Mouse (Mus musculus): ENCODE data around the gene Zfp882. TPM values are rescaled to one million over a fixed set of nuclear protein-coding genes. Genes with fewer than 3 reads are reported as not detected.

The Zfp882 gene
- 6.8 TPM for polyA plus RNA-seq (2017; shearing (Covaris generic))

DNA sequence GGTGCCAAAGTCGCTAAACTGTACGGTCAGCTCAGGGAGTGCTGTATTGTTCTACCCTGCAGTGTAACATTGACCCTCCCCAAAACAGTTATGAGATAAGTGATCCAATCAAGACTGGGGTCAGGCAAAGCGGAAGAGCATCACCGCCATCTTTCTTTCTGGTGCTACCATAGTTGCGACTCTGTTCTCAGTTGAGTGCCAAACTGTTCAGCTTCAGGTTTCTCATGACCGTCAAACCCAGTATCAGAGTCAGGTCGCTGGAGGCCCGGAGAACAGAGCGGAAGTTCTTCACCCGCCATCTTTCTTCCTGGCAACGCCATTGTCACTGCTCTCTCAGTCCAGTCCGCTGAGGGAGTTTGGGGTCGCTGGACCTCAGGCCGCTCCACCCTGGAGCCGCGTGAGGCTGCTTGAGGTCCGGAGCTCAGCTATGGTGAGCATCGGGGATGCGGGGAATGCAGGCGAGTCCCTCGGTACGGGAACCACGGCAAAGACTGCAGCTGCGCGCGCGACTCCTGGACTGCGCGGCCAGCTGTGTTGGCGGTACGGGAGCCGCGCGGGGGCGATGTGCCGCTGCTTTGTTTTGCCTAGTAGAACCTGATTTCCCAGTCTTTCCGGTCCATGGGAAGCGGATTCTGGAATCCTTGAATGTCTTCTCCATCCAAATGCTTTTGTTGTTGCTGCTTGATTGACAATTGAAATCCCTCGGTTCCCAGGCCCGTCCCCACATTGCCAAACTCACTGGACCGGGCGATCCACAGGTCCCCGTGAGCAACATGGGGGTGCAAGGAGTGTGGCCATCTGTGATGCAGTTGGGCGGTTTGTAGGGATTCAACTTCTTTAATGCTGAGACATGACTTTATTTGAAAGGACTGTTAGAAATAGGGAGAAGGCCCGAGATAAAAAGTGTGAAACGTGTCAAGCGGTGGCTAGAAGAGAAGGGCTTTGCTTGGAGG, at the start of gene Zfp882, which contains the start of gene Zfp617:
Gene Zfp882 (plus strand): TSS at position 300 of the 953 bp plus-strand sequence.
Gene Zfp617 (plus strand): TSS at position 327 of the 953 bp plus-strand sequence.

DNA sequence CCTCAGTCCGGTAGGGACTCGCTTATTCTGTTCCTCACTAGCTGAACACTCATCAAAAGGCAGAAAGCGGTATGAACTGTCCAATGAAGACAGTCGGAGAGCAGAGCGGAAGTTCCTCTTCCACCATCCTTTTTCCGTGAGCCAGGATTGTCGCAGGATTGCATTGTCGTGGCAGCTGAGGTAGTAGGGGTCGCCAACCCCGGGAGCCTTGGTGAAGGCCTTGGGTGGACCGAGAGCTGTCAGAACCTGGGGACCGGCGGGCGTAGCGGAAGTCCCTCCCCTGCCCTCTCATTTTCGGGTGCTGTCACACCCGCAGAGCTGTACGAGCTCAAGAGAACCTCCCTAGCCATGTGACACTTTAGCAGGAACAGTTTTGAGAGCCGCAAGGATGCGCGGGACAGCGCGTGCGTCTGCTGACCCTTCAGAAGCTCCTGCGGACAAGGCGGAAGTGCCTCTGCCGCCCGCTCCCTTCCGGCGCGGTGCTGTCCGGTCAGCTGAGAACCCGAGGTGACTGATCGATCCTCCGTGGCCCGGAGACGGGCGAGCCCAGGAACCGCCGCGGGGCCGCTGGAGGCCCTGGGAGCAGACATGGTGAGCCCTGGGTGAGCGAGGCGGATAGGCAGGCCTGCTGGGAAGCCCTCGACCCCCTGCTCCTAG, 26.7 kb upstream of the Zfp882 start, which contains the start of gene Zfp709:
Gene Zfp709 (plus strand): TSS at position 402 of the 657 bp plus-strand sequence.

DNA sequence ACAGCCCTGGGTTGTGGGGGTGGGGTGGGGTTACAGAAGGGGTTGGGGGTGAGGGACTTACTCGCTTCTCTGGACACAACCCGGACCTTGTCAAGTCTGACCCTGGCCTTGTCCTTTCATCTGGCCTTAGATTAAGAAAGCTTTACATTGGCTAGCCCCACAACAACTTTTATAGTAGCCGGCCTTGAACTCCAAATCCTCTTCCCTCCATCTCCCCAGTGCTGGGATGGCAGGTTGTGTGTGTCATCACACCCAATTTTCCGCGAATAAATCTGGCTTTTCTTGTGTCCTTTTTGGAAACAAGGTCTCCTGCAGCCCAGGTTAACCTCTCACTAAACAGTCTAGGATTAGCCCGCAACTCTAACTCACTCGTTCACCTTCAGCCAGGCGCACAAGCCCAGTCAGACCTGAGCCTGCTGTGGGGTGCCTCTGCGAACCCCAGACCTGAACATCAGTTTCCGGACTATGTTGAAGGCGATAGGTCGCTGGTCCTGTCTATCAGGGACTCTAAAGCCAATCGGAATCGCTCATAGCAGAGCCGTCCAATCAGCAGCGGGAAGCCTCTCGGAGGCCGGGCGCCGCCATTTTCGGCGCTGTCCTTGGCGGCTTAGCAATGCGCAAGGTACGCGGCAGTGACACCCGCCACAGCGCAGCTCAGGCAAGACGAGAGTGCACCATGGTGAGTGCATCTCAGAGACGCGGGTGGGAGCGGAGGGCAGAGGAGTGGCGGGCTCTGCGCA, 42.2 kb downstream of the Zfp882 start, which contains the start of gene Zfp961:
Gene Zfp961 (plus strand): TSS at position 557 of the 740 bp plus-strand sequence.

Other genes starting within 250 kb of the Zfp882 start
- gene Unc13a, start 236.9 kb upstream of the Zfp882 start, polyA plus RNA-seq (2017; shearing (Covaris generic)) = 0.46 TPM
- gene Jak3, start 232.3 kb upstream of the Zfp882 start, polyA plus RNA-seq (2017; shearing (Covaris generic)) = 171 TPM
- gene Insl3, start 219.4 kb upstream of the Zfp882 start, polyA plus RNA-seq (2017; shearing (Covaris generic)) = 24.7 TPM
- gene B3gnt3, start 206.8 kb upstream of the Zfp882 start, polyA plus RNA-seq (2017; shearing (Covaris generic)) = 5.7 TPM
- gene Fcho1, start 182.9 kb upstream of the Zfp882 start, polyA plus RNA-seq (2017; shearing (Covaris generic)) = 291 TPM
- 12.1 TPM for gene Zfp709, start 26.6 kb upstream of the Zfp882 start, polyA plus RNA-seq (2017; shearing (Covaris generic))
- gene Zfp617, start within 50 bp of the Zfp882 start, polyA plus RNA-seq (2017; shearing (Covaris generic)) = 20.8 TPM
- gene Zfp961, start 42.4 kb downstream of the Zfp882 start, polyA plus RNA-seq (2017; shearing (Covaris generic)) = 30.7 TPM
- 0.87 TPM for gene Cyp4f18, start 101.0 kb downstream of the Zfp882 start, polyA plus RNA-seq (2017; shearing (Covaris generic))
- 0.20 TPM for gene Olfr372, start 132.6 kb downstream of the Zfp882 start, polyA plus RNA-seq (2017; shearing (Covaris generic))
- gene Olfr373, start 174.6 kb downstream of the Zfp882 start, polyA plus RNA-seq (2017; shearing (Covaris generic)) = 0.24 TPM
- 0.22 TPM for gene Olfr374, start 198.4 kb downstream of the Zfp882 start, polyA plus RNA-seq (2017; shearing (Covaris generic))
- 367 TPM for gene Tpm4, start 226.4 kb downstream of the Zfp882 start, polyA plus RNA-seq (2017; shearing (Covaris generic))